ENCODE assay signal across 26 mouse cellular contexts in genomic region chr1:97872072-97872471, GRCm38 (mm10).
A peak's percentile ranks its signal among the peaks of the same experiment; 100 is the strongest.
DNase-seq lines count a peak whose midpoint lies in the region; ATAC-seq and TF ChIP-seq lines count a peak whose summit lies in the region.
"Had no signal": no experiment of that assay in that cellular context is flagged by ENCODE, and none has a peak within 500 bp of the region (broad histone marks: within the 10 kb centered on the region; RNA-seq: fewer than 3 reads in every experiment).

No protein-coding gene starts in this region.

- in situ Hi-C loops in Patski (cut with MboI; ENCODE audit: low pct_unique_long_range_greater_than_20kb) = no loop called here

- peak overlapping the region; percentile 51; the same call in 1 of the 2 replicates for H3K27ac ChIP-seq in layer of hippocampus, adult 2 months
- H3K27ac ChIP-seq in lung, postnatal 0 days (ENCODE audit: low read length) = no peak overlapping the region
- H3K27ac ChIP-seq in midbrain, embryonic 15.5 days = 0 out of 2 replicates have a peak overlapping the region, but pooled peaks have one; percentile 22
- no peak overlapping the region for H3K27ac ChIP-seq in midbrain, postnatal 0 days (ENCODE audit: low read depth, low read length)
- no peak overlapping the region for H3K27ac ChIP-seq in hindbrain, postnatal 0 days
- H3K27ac ChIP-seq: embryonic facial prominence, embryonic 13.5 days; embryonic facial prominence, embryonic 15.5 days; forebrain, embryonic 10.5 days; forebrain, embryonic 12.5 days had no signal

- no peak overlapping the region for H3K9ac ChIP-seq in lung, postnatal 0 days (replicated peaks; ENCODE audit: low read depth)
- no peak overlapping the region for H3K9ac ChIP-seq in midbrain, embryonic 15.5 days
- no peak overlapping the region for H3K9ac ChIP-seq in midbrain, postnatal 0 days (replicated peaks; ENCODE audit: low read length, poor library complexity, severe bottlenecking)
- H3K9ac ChIP-seq in hindbrain, postnatal 0 days (replicated peaks; ENCODE audit: low read length) = no peak overlapping the region
- H3K9ac ChIP-seq: embryonic facial prominence, embryonic 13.5 days; embryonic facial prominence, embryonic 15.5 days; forebrain, embryonic 12.5 days had no signal

- CTCF ChIA-PET in Patski (lab: Charles Lee) = interaction anchor here (1.3 to 1.5 kb wide), 2 partner anchors 15 to 307 kb away, joined by 3 to 6 read pairs; no protein-coding TSS in a partner anchor

- ATAC-seq in lung, postnatal 0 days = no peak
- ATAC-seq in midbrain, embryonic 15.5 days (replicated peaks) = no peak
- ATAC-seq in midbrain, postnatal 0 days (ENCODE audit: low FRiP score) = no peak
- peak; percentile 70 for ATAC-seq in Patski
- ATAC-seq in hindbrain, postnatal 0 days = no peak
- ATAC-seq: CD4-positive, CD25-positive, alpha-beta regulatory T cell, adult 4 months; forebrain, embryonic 14.5 days had no signal

- no peaks in the 10 kb centered on the region for H3K36me3 ChIP-seq in lung, postnatal 0 days (ENCODE audit: insufficient read depth, low read length)
- H3K36me3 ChIP-seq in midbrain, embryonic 15.5 days (replicated peaks) = no peaks in the 10 kb centered on the region
- no peaks in the 10 kb centered on the region for H3K36me3 ChIP-seq in midbrain, postnatal 0 days (ENCODE audit: insufficient read depth, low read length)
- no peaks in the 10 kb centered on the region for H3K36me3 ChIP-seq in hindbrain, postnatal 0 days (ENCODE audit: insufficient read depth, low read length)
- H3K36me3 ChIP-seq: embryonic facial prominence, embryonic 13.5 days; embryonic facial prominence, embryonic 15.5 days; forebrain, embryonic 10.5 days; forebrain, embryonic 12.5 days; G1E had no signal

- H3K4me3 ChIP-seq in layer of hippocampus, adult 2 months = no peak overlapping the region
- no peak overlapping the region for H3K4me3 ChIP-seq in lung, postnatal 0 days (ENCODE audit: low read depth, low read length)
- H3K4me3 ChIP-seq in midbrain, embryonic 15.5 days = no peak overlapping the region
- no peak overlapping the region for H3K4me3 ChIP-seq in midbrain, postnatal 0 days (ENCODE audit: low read depth, low read length)
- H3K4me3 ChIP-seq in hindbrain, postnatal 0 days (ENCODE audit: low read length) = no peak overlapping the region
- H3K4me3 ChIP-seq: embryonic facial prominence, embryonic 13.5 days; embryonic facial prominence, embryonic 15.5 days; erythroblast, embryonic 14.5 days; forebrain, embryonic 10.5 days; forebrain, embryonic 12.5 days had no signal

- no peak for TF ChIP-seq CTCF in layer of hippocampus, adult 2 months (conservative IDR thresholded peaks at IDR 0.05)
- TF ChIP-seq CTCF in lung, postnatal 0 days (IDR thresholded peaks at IDR 0.05) = no peak
- no peak for TF ChIP-seq CTCF in midbrain, postnatal 0 days (IDR thresholded peaks at IDR 0.05)
- no peak for TF ChIP-seq CTCF in Patski (IDR thresholded peaks at IDR 0.05)
- no peak for TF ChIP-seq CTCF in hindbrain, postnatal 0 days (IDR thresholded peaks at IDR 0.05; ENCODE audit: low read depth)

- no peaks in the 10 kb centered on the region for H3K9me3 ChIP-seq in lung, postnatal 0 days (ENCODE audit: low read length)
- H3K9me3 ChIP-seq in midbrain, embryonic 15.5 days = no peaks in the 10 kb centered on the region
- no peaks in the 10 kb centered on the region for H3K9me3 ChIP-seq in midbrain, postnatal 0 days (ENCODE audit: low read length)
- no peaks in the 10 kb centered on the region for H3K9me3 ChIP-seq in hindbrain, postnatal 0 days (ENCODE audit: low read length)
- H3K9me3 ChIP-seq: embryonic facial prominence, embryonic 13.5 days; embryonic facial prominence, embryonic 15.5 days; forebrain, embryonic 10.5 days; forebrain, embryonic 12.5 days had no signal

- H3K4me1 ChIP-seq in lung, postnatal 0 days (ENCODE audit: insufficient read depth, low read depth, low read length) = no peaks in the 10 kb centered on the region
- H3K4me1 ChIP-seq in midbrain, embryonic 15.5 days = no peaks in the 10 kb centered on the region
- no peaks in the 10 kb centered on the region for H3K4me1 ChIP-seq in midbrain, postnatal 0 days (ENCODE audit: insufficient read depth, low read length)
- H3K4me1 ChIP-seq in hindbrain, postnatal 0 days (ENCODE audit: insufficient read depth, low read length) = no peaks in the 10 kb centered on the region
- H3K4me1 ChIP-seq: embryonic facial prominence, embryonic 13.5 days; embryonic facial prominence, embryonic 15.5 days; forebrain, embryonic 10.5 days; forebrain, embryonic 12.5 days had no signal

- H3K27me3 ChIP-seq in lung, postnatal 0 days (replicated peaks; ENCODE audit: insufficient read depth, low read length) = no peaks in the 10 kb centered on the region
- no peaks in the 10 kb centered on the region for H3K27me3 ChIP-seq in midbrain, embryonic 15.5 days (replicated peaks)
- no peaks in the 10 kb centered on the region for H3K27me3 ChIP-seq in midbrain, postnatal 0 days (ENCODE audit: insufficient read depth, low read length)
- no peaks in the 10 kb centered on the region for H3K27me3 ChIP-seq in Patski
- H3K27me3 ChIP-seq in hindbrain, postnatal 0 days (ENCODE audit: insufficient read depth, low read length) = no peaks in the 10 kb centered on the region
- H3K27me3 ChIP-seq: CH12.LX; embryonic facial prominence, embryonic 13.5 days; embryonic facial prominence, embryonic 15.5 days; forebrain, embryonic 12.5 days had no signal

- H3K4me2 ChIP-seq in lung, postnatal 0 days (replicated peaks; ENCODE audit: low read depth, low read length) = no peak overlapping the region
- H3K4me2 ChIP-seq in midbrain, embryonic 15.5 days = no peak overlapping the region
- H3K4me2 ChIP-seq in midbrain, postnatal 0 days (ENCODE audit: low read depth, low read length, poor library complexity, severe bottlenecking) = no peak overlapping the region
- H3K4me2 ChIP-seq in hindbrain, postnatal 0 days (ENCODE audit: low read depth, low read length) = no peak overlapping the region
- H3K4me2 ChIP-seq: embryonic facial prominence, embryonic 13.5 days; embryonic facial prominence, embryonic 15.5 days; forebrain, embryonic 12.5 days had no signal

- TF ChIP-seq EP300 in lung, postnatal 0 days (IDR thresholded peaks at IDR 0.05) = no peak

- WGBS in lung, postnatal 0 days = 53% methylated on average over 2 of the region's 2 CpGs
- 80% methylated on average over 2 of the region's 2 CpGs for WGBS in midbrain, embryonic 15.5 days
- 83% methylated on average over 2 of the region's 2 CpGs for WGBS in midbrain, postnatal 0 days
- WGBS in hindbrain, postnatal 0 days = 85% methylated on average over 2 of the region's 2 CpGs

- POLR2A ChIA-PET in Patski (lab: Charles Lee) = no interaction called here

- no peak for DNase-seq in layer of hippocampus, adult 2 months (ENCODE audit: low spot score in 2 of 2)
- no peak for DNase-seq in layer of hippocampus, adult 11-12 months (ENCODE audit: low spot score)
- DNase-seq in lung, postnatal 36 days = peak; percentile 5
- DNase-seq in lung, postnatal 0 days (ENCODE audit: low spot score) = no peak
- DNase-seq in midbrain, postnatal 0 days (ENCODE audit: low spot score) = no peak
- DNase-seq in Patski (ENCODE audit: low read depth, low spot score) = peak; percentile 12
- no peak for DNase-seq in hindbrain, postnatal 0 days (ENCODE audit: low spot score)
- DNase-seq: adrenal gland, adult 2 months; adrenal gland, postnatal 25 days; B cell, adult 2 months; cerebellum, adult 11 months; cerebellum, adult 18-20 months; cerebellum, adult 8-10 months; cerebellum, adult 9-11 months; cerebellum, postnatal 36 days; embryo, embryonic 11 days had no signal

Comparison
In these comparisons a context has a peak if more than half of its experiments do, and no peak if none do; other contexts are left out.
1. DNase-seq: peak in lung, postnatal 36 days (single experiment) and Patski (single experiment); none in layer of hippocampus, adult 2 months (0 of 2), layer of hippocampus, adult 11-12 months (single experiment), lung, postnatal 0 days (single experiment), midbrain, postnatal 0 days (single experiment) and hindbrain, postnatal 0 days (single experiment).
2. H3K27ac ChIP-seq: peak in layer of hippocampus, adult 2 months (single experiment) and midbrain, embryonic 15.5 days (single experiment); none in lung, postnatal 0 days (single experiment), midbrain, postnatal 0 days (single experiment) and hindbrain, postnatal 0 days (single experiment).